Mouse (Mus musculus) ES-E14 (cell line): Measurements from ENCODE around the gene Stx6. TPM values are rescaled to one million over a fixed set of nuclear protein-coding genes. Genes with fewer than 3 reads are reported as not detected.

Source experiments
- DNase-seq: peaks from one replicate; pipeline ENCODE4 v3.0.0-alpha.2; 2013; ENCODE audit warnings: low read depth, low spot score
- H3K27ac ChIP-seq: 2 replicates; pipeline ENCODE4 v1.5.1; 2012; ENCODE audit warnings: low read depth, mild to moderate bottlenecking, low read length, moderate library complexity, mixed read lengths; ENCODE audit not compliant: poor library complexity, insufficient read depth, severe bottlenecking
- H3K36me3 ChIP-seq: 2 replicates; pipeline ENCODE4 v1.6.1; 2012; ENCODE audit warnings: mild to moderate bottlenecking, low read length, moderate library complexity, mixed read lengths; ENCODE audit not compliant: control insufficient read depth, poor library complexity, insufficient read depth, severe bottlenecking
- H3K4me1 ChIP-seq, 2 experiments: fragments of 150-350 bp in 1 of 2; sonication (generic) in 1 of 2; 2 replicates each; pipeline ENCODE4 v1.6.1; 2012; ENCODE audit warnings: low read length in 2 of 2, mild to moderate bottlenecking in 1 of 2, mixed read lengths in 1 of 2; ENCODE audit not compliant: control insufficient read depth in 2 of 2, insufficient read depth in 2 of 2, poor library complexity in 1 of 2
- H3K4me3 ChIP-seq, 2 experiments: fragments of 150-350 bp in 1 of 2; sonication (generic) in 1 of 2; 2 replicates each; pipeline ENCODE4 v1.5.1; 2012; ENCODE audit warnings: low read length in 2 of 2, low read depth in 1 of 2, mild to moderate bottlenecking in 1 of 2, mixed read lengths in 1 of 2; ENCODE audit not compliant: insufficient read depth in 1 of 2, poor library complexity in 1 of 2, severe bottlenecking in 1 of 2
- H3K9ac ChIP-seq: 2 replicates; pipeline ENCODE4 v1.6.1; 2012; ENCODE audit warnings: low read depth, mild to moderate bottlenecking, low read length, mixed read lengths; ENCODE audit not compliant: poor library complexity, insufficient read depth, severe bottlenecking
- H3K9me3 ChIP-seq: fragments of 150-350 bp; sonication (generic); 2 replicates; pipeline ENCODE4 v1.6.1; 2012; ENCODE audit warnings: low read depth, mild to moderate bottlenecking, low read length; ENCODE audit not compliant: control insufficient read depth, insufficient read depth
- CHD2 ChIP-seq: IDR thresholded peaks from 2 replicates; pipeline ENCODE4 v1.6.1; 2014; ENCODE audit warnings: mild to moderate bottlenecking, low read depth, low read length, inconsistent platforms
- HCFC1 ChIP-seq: IDR thresholded peaks from 2 replicates; pipeline ENCODE4 v1.6.1; 2012; ENCODE audit warnings: low read length, inconsistent platforms, borderline replicate concordance; ENCODE audit not compliant: insufficient read depth
- MAFK ChIP-seq: IDR thresholded peaks from 2 replicates; pipeline ENCODE4 v1.6.1; 2014; ENCODE audit warnings: mild to moderate bottlenecking, low read depth, low read length, inconsistent platforms; ENCODE audit not compliant: insufficient read depth
- ZC3H11A ChIP-seq: IDR thresholded peaks from 2 replicates; pipeline ENCODE4 v1.6.1; 2012; ENCODE audit warnings: low read depth, mild to moderate bottlenecking, inconsistent platforms, low read length, borderline replicate concordance
- ZNF384 ChIP-seq: IDR thresholded peaks from 2 replicates; pipeline ENCODE4 v1.6.1; 2012; ENCODE audit warnings: low read depth, low read length, inconsistent platforms
- in situ Hi-C, 2 experiments: fragments of 600-800 bp; cut with MboI; formaldehyde crosslinking; loops; one replicate each; pipeline ENCODE4 v1.15.1; 2025; ENCODE audit warnings: low sequenced_read_pairs in 2 of 2, inconsistent platforms in 1 of 2; ENCODE audit not compliant: unreplicated experiment in 2 of 2
- total RNA-seq: library from RNA; depleted of rRNA; stranded (reverse); fragments of 300-350 nt; gene quantifications from 2 replicates; pipeline ENCODE4 v1.2.3, GENCODE M21; 2012

Stx6 gene
- total RNA-seq, 1 experiment: 22.7 TPM

DNA sequence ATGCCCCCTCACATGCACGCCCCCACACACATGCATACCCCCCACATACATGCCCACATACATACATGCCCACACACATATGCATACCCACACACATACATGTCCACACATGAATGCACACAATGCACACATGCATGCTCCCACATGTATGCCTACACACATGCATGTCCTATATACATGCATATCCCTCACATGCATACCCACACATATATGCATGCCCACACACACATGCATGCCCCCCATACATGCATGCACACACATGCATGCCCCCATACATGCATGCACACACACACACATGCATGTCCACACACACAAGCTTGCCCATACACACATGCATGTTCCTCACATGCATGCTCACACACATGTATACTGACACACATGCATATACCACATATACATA, 45.6 kb upstream of the Stx6 start:
- Histone ChIP-seq H3K36me3 (no peaks in the 10 kb centered on the region), H3K27ac (no peak overlapping the region), H3K9me3 (no peaks in the 10 kb centered on the region), H3K4me1 (peaks cover 2 to 11% of the 10 kb centered on the region in 2 experiments; a peak in 2 of 4 replicates), H3K4me3 (no peak overlapping the region), H3K9ac (no peak overlapping the region)
- TF ChIP-seq ZC3H11A: no peak
- TF ChIP-seq HCFC1: no peak
- no peak for TF ChIP-seq MAFK
- no peak for TF ChIP-seq ZNF384
- TF ChIP-seq CHD2: no peak
- DNase-seq: no peak
- in situ Hi-C loops: no loop called here

DNA sequence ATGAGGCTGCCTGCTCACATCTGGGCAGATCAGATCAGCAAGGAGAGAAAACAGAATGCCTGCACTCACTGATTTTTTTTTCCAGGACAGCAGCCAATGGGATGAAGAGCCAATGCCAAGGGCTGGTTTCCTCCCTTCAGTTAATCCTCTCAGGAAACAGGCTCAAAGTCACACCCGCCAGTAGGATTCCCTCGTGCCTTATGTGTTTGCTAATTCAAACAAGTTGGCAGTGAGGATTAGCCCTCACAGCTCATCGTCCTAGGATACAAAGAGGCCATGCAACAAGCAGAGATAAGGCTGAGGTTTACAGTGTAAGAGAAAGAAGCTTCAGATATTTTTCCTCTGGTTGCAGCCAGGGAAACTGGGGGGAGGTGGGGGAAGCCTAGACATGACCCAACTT, 44.6 kb upstream of the Stx6 start:
- TF ChIP-seq ZNF384 (no peak), ZC3H11A (no peak), CHD2 (no peak), MAFK (no peak), HCFC1 (no peak)
- H3K4me1 ChIP-seq: peaks cover 2 to 11% of the 10 kb centered on the region in 2 experiments; a peak in 2 of 4 replicates
- no peak overlapping the region for H3K9ac ChIP-seq
- DNase-seq: no peak
- no peak overlapping the region for H3K27ac ChIP-seq
- no peak overlapping the region for H3K4me3 ChIP-seq
- H3K36me3 ChIP-seq: no peaks in the 10 kb centered on the region
- in situ Hi-C loops: no loop called here
- H3K9me3 ChIP-seq: no peaks in the 10 kb centered on the region

DNA sequence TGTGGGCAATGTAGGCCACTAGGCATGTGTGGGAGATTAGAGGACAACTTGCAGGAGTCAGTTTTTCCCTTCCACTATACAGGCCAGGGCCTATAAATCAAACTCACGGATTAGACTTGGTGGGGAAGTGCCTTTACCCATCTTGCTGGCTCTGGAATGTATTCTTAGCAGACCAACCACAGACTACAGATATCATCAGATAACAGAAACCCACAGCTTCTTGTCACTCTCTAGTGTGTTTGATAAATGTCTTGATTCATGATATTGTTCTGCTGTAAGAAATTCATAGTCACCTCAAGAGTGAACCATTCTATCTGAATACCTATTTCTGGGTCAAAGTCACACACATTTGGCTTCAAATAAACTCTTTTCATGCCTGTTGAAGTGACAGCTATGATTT, 38.8 kb upstream of the Stx6 start:
- Histone ChIP-seq H3K36me3 (no peaks in the 10 kb centered on the region), H3K9ac (no peak overlapping the region), H3K27ac (no peak overlapping the region), H3K4me3 (no peak overlapping the region), H3K4me1 (no peaks in the 10 kb centered on the region), H3K9me3 (no peaks in the 10 kb centered on the region)
- TF ChIP-seq HCFC1 (no peak), CHD2 (no peak), ZC3H11A (no peak)
- in situ Hi-C loops: no loop called here
- no peak for DNase-seq

DNA sequence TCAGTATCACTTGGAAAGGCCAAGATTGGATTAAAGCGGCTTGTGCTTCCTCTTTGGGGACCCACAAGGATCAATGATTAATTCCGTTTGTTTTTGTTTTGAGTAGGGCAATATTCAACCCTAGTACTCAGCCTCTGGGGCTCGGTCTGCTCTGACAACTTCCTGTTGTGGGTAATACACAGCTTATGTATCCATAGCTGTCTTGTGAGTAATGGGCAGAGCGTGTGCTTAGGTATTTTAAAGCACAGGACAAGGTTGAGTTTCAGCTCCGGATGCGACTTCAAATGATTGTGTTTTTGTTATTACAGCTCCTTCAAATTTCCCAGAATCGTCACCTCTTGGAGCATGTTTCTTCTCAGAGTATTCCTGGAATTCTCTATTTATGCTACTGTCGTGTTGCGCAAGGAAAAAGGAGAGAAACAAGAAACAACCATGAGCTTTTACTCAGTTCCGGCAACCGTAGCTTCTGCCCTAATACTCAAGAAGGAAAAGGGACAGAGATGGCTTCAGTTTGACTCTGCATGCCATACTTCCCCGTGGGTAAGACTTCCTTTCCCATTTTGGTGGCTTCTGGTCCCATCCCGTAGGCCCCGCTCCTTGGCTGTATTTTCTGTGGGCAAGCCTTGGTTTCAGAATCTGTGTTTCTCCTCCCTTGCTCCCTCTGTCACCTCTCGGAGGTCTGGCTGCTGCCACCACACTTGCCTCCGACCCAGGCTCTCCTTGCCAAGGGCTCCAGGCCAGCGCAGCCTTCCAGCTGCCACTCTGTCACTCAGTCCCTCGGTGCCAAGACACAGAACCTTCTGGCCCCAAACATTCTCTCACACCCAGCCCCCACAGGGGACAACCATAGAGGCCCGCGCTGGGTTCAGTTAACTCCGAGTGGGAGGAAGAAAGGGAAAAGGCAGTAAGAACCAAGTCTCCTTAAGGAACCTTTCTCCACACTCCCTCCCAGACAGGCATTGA, 36.3 kb upstream of the Stx6 start:
- in situ Hi-C loops: no loop called here
- TF ChIP-seq ZC3H11A: no peak
- no peak for TF ChIP-seq MAFK
- TF ChIP-seq ZNF384: no peak
- TF ChIP-seq CHD2: no peak
- TF ChIP-seq HCFC1: no peak
- H3K4me1 ChIP-seq: no peaks in the 10 kb centered on the region
- H3K9ac ChIP-seq: no peak overlapping the region
- DNase-seq: no peak
- H3K9me3 ChIP-seq: no peaks in the 10 kb centered on the region
- no peaks in the 10 kb centered on the region for H3K36me3 ChIP-seq
- no peak overlapping the region for H3K27ac ChIP-seq
- no peak overlapping the region for H3K4me3 ChIP-seq

DNA sequence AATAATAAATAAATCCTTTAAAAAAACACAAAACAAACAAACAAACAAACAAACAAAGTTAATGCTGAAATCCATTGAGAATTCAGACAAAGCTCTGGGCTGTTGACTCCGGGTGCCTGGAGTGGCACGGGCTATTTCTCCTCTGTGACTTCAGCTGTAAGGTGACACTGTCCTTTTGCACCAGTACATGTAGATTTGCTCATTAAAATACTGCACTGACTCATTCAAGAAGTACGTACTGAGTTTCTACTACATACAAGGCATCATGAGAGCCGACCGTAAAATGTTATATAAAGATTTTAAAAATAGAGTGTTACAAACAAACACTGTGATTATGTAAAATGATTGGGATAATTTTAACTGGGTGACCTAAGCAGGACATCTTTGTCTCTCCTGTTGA, 34.1 kb upstream of the Stx6 start:
- no peaks in the 10 kb centered on the region for H3K4me1 ChIP-seq
- H3K4me3 ChIP-seq: no peak overlapping the region
- H3K9me3 ChIP-seq: no peaks in the 10 kb centered on the region
- H3K27ac ChIP-seq: no peak overlapping the region
- no peak overlapping the region for H3K9ac ChIP-seq
- in situ Hi-C loops: no loop called here
- H3K36me3 ChIP-seq: no peaks in the 10 kb centered on the region
- TF ChIP-seq MAFK: no peak
- no peak for TF ChIP-seq ZC3H11A
- no peak for TF ChIP-seq CHD2
- TF ChIP-seq HCFC1: no peak
- no peak for TF ChIP-seq ZNF384
- no peak for DNase-seq
